Mouse (Mus musculus): Measurements from ENCODE around the gene Sntg2. TPM values are rescaled to one million over a fixed set of nuclear protein-coding genes. Genes with fewer than 3 reads are reported as not detected.

Sntg2 gene
- polyA plus RNA-seq, 1 experiment from 2014 or later = 3.8 TPM

GRCm38 (mm10) chr12:30240891-30241290 is 132.3 kb downstream of the Sntg2 start:
- no peak for ATAC-seq (replicated peaks; ENCODE audit: insufficient number of reproducible peaks, low FRiP score, low TSS enrichment)
- no peaks in the 10 kb centered on the region for H3K36me3 ChIP-seq (ENCODE audit: control insufficient read depth, insufficient read depth, low read length)
- no peak overlapping the region for H3K4me3 ChIP-seq (ENCODE audit: low read depth, low read length)
- H3K9ac ChIP-seq (ENCODE audit: low read depth, low read length) = no peak overlapping the region
- no peak overlapping the region for H3K4me2 ChIP-seq
- H3K9me3 ChIP-seq (replicated peaks; ENCODE audit: control insufficient read depth, low read length) = no peaks in the 10 kb centered on the region
- H3K27ac ChIP-seq (ENCODE audit: low read depth, low read length) = no peak overlapping the region
- H3K4me1 ChIP-seq (ENCODE audit: control insufficient read depth, insufficient read depth, low read length) = no peaks in the 10 kb centered on the region
- H3K27me3 ChIP-seq (ENCODE audit: control insufficient read depth, insufficient read depth, low read length) = no peaks in the 10 kb centered on the region
- 81% methylated on average over 3 of the region's 3 CpGs for WGBS (ENCODE audit: insufficient replicate concordance)

DNA sequence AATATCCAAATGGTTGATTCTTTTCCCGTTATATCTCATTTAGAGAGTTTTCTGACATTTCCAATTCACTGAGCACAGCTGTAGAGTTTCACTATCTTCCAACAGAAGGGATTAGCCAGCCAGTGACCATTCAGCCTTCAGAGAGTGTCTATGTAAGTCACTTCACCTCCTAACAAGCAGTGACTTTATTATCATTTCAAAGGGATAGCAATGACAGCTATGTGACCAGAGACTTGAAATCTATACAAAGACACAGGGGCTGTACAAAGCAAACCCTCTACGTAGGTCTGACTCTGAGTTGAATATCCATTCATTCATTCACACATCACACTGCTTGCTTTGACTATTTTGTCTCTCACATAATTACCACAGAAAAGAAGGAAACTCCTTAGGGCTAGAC is 138.2 kb downstream of the Sntg2 start:
- H3K36me3 ChIP-seq (ENCODE audit: control insufficient read depth, insufficient read depth, low read length) = no peaks in the 10 kb centered on the region
- no peaks in the 10 kb centered on the region for H3K4me1 ChIP-seq (ENCODE audit: control insufficient read depth, insufficient read depth, low read length)
- WGBS (ENCODE audit: insufficient replicate concordance) = 62% methylated on average over 2 of the region's 2 CpGs
- no peak for ATAC-seq (replicated peaks; ENCODE audit: insufficient number of reproducible peaks, low FRiP score, low TSS enrichment)
- H3K9ac ChIP-seq (ENCODE audit: low read depth, low read length) = no peak overlapping the region
- H3K4me2 ChIP-seq = no peak overlapping the region
- H3K27ac ChIP-seq (ENCODE audit: low read depth, low read length) = no peak overlapping the region
- no peaks in the 10 kb centered on the region for H3K9me3 ChIP-seq (replicated peaks; ENCODE audit: control insufficient read depth, low read length)
- H3K4me3 ChIP-seq (ENCODE audit: low read depth, low read length) = no peak overlapping the region
- H3K27me3 ChIP-seq (ENCODE audit: control insufficient read depth, insufficient read depth, low read length) = no peaks in the 10 kb centered on the region

DNA sequence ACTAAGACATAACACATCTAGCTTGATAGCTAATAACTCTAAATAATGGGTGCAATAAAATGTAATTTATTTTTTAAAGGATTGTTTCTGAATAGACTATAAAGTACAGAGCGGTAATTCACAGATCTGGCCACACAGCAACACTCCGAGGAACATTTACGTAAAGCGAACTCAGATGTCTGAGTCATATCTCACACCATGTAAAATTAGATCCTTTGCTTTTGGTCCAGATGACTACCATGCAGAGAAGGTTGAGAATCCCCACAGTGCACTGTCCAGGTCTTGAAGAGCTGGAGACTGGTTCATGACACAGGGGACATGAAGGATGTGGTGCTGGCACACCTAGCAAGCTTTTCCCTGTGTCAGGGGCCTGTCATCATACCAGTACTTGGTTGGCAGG is 145.2 kb downstream of the Sntg2 start:
- H3K4me2 ChIP-seq = no peak overlapping the region
- no peak overlapping the region for H3K4me3 ChIP-seq (ENCODE audit: low read depth, low read length)
- H3K36me3 ChIP-seq (ENCODE audit: control insufficient read depth, insufficient read depth, low read length) = no peaks in the 10 kb centered on the region
- H3K4me1 ChIP-seq (ENCODE audit: control insufficient read depth, insufficient read depth, low read length) = no peaks in the 10 kb centered on the region
- 94% methylated on average over 4 of the region's 4 CpGs for WGBS (ENCODE audit: insufficient replicate concordance)
- no peak for ATAC-seq (replicated peaks; ENCODE audit: insufficient number of reproducible peaks, low FRiP score, low TSS enrichment)
- no peak overlapping the region for H3K27ac ChIP-seq (ENCODE audit: low read depth, low read length)
- H3K27me3 ChIP-seq (ENCODE audit: control insufficient read depth, insufficient read depth, low read length) = no peaks in the 10 kb centered on the region
- no peaks in the 10 kb centered on the region for H3K9me3 ChIP-seq (replicated peaks; ENCODE audit: control insufficient read depth, low read length)
- no peak overlapping the region for H3K9ac ChIP-seq (ENCODE audit: low read depth, low read length)

DNA sequence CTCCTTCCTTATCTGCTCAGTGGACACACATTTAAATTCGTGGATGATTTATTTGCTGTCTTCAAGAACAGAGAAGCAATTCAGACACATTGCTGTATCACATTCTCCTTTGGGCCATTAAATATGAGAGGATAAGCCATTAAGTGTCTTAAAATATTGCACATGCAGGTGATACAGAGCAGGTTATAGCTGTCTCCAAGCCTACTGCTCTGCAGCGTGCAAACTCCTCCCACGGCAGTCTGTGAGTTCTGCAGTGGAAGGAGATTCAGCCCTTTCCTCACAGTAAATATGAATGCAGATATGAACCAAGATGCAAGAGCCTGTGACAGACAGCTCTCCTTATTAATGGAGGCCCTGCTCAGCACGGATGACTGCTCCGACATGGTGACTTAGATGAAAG is 146.9 kb downstream of the Sntg2 start:
- Histone ChIP-seq H3K36me3 (ENCODE audit: control insufficient read depth, insufficient read depth, low read length) (no peaks in the 10 kb centered on the region), H3K9me3 (replicated peaks; ENCODE audit: control insufficient read depth, low read length) (no peaks in the 10 kb centered on the region), H3K4me3 (ENCODE audit: low read depth, low read length) (no peak overlapping the region), H3K27ac (ENCODE audit: low read depth, low read length) (no peak overlapping the region), H3K4me1 (ENCODE audit: control insufficient read depth, insufficient read depth, low read length) (no peaks in the 10 kb centered on the region), H3K4me2 (no peak overlapping the region), H3K9ac (ENCODE audit: low read depth, low read length) (no peak overlapping the region), H3K27me3 (ENCODE audit: control insufficient read depth, insufficient read depth, low read length) (no peaks in the 10 kb centered on the region)
- no peak for ATAC-seq (replicated peaks; ENCODE audit: insufficient number of reproducible peaks, low FRiP score, low TSS enrichment)
- 78% methylated on average over 5 of the region's 5 CpGs for whole genome bisulfite sequencing (ENCODE audit: insufficient replicate concordance)

DNA sequence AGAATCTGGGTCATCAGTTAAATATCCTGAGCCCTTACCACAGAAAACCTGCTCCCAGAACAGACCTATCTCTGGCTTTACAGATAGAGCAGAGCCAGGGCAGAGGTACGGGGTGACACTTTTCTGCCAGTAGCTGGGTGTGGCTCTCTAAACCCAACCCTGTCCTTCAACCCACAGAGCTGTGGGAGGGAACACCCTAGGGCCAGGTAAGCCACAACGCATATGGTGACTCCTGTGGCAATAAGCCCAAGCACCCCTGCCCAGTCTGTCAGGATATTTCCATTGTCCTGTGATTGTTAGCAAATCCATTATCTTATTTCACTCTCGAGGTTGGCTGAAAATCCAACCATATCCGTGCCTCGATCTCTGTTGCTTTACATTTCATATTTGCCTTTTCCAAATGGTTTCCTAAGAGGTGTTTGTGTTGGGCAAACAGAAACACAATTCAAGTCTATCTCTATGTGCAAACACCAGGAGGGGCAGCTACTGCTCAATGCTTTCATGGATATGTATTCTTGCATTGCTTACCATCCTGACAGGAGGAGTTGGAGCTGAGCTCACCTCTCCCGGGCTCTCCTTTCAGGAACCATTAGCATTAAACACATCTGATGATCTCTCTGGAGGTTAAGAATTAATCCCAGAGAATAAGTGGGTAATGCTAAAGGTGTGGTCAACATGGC is 156.3 kb downstream of the Sntg2 start:
- Histone ChIP-seq H3K27me3 (ENCODE audit: control insufficient read depth, insufficient read depth, low read length) (no peaks in the 10 kb centered on the region), H3K36me3 (ENCODE audit: control insufficient read depth, insufficient read depth, low read length) (no peaks in the 10 kb centered on the region), H3K4me3 (ENCODE audit: low read depth, low read length) (no peak overlapping the region), H3K4me1 (ENCODE audit: control insufficient read depth, insufficient read depth, low read length) (no peaks in the 10 kb centered on the region), H3K4me2 (no peak overlapping the region), H3K9ac (ENCODE audit: low read depth, low read length) (no peak overlapping the region), H3K9me3 (replicated peaks; ENCODE audit: control insufficient read depth, low read length) (no peaks in the 10 kb centered on the region), H3K27ac (ENCODE audit: low read depth, low read length) (no peak overlapping the region)
- ATAC-seq (replicated peaks; ENCODE audit: insufficient number of reproducible peaks, low FRiP score, low TSS enrichment) = no peak
- WGBS (ENCODE audit: insufficient replicate concordance) = 79% methylated on average over 6 of the region's 6 CpGs

- 46% methylated on average over 2 of the region's 2 CpGs for WGBS (ENCODE audit: insufficient replicate concordance)
Measured at GRCm38 (mm10) chr12:30214761-30215160, 158.4 kb downstream of the Sntg2 start.

DNA sequence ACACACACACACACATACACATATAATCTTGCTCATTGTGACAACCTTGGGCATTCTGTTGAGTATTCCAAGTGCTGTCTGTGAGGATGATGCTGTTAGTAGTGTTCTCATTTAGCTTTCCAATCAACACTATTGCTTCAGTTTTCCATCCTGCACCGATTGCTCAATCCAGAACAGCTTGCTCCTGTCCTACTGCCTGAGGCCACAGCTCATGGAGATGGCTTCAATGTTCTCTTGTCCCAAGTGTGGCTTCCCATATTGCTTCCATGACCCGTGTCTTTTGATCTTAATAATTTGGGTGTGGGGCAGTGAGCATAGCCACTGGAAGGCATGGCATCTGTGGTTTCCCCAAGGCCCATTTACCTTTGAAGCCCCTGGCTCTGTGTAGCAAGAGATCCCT is 162.8 kb downstream of the Sntg2 start:
- Histone ChIP-seq H3K27ac (ENCODE audit: low read depth, low read length) (no peak overlapping the region), H3K4me2 (no peak overlapping the region), H3K27me3 (ENCODE audit: control insufficient read depth, insufficient read depth, low read length) (no peaks in the 10 kb centered on the region), H3K4me1 (ENCODE audit: control insufficient read depth, insufficient read depth, low read length) (no peaks in the 10 kb centered on the region), H3K4me3 (ENCODE audit: low read depth, low read length) (no peak overlapping the region), H3K9ac (ENCODE audit: low read depth, low read length) (no peak overlapping the region), H3K9me3 (replicated peaks; ENCODE audit: control insufficient read depth, low read length) (no peaks in the 10 kb centered on the region), H3K36me3 (ENCODE audit: control insufficient read depth, insufficient read depth, low read length) (no peaks in the 10 kb centered on the region)
- WGBS (ENCODE audit: insufficient replicate concordance) = 85% methylated on average over 2 of the region's 2 CpGs
- ATAC-seq (replicated peaks; ENCODE audit: insufficient number of reproducible peaks, low FRiP score, low TSS enrichment) = no peak

More at GRCm38 (mm10) chr12:30214761-30215160, 158.4 kb downstream of the Sntg2 start:
- Histone ChIP-seq H3K4me2 (no peak overlapping the region), H3K4me3 (ENCODE audit: low read depth, low read length) (no peak overlapping the region), H3K36me3 (ENCODE audit: control insufficient read depth, insufficient read depth, low read length) (no peaks in the 10 kb centered on the region), H3K27ac (ENCODE audit: low read depth, low read length) (no peak overlapping the region), H3K9ac (ENCODE audit: low read depth, low read length) (no peak overlapping the region), H3K4me1 (ENCODE audit: control insufficient read depth, insufficient read depth, low read length) (no peaks in the 10 kb centered on the region), H3K27me3 (ENCODE audit: control insufficient read depth, insufficient read depth, low read length) (no peaks in the 10 kb centered on the region), H3K9me3 (replicated peaks; ENCODE audit: control insufficient read depth, low read length) (no peaks in the 10 kb centered on the region)
- no peak for ATAC-seq (replicated peaks; ENCODE audit: insufficient number of reproducible peaks, low FRiP score, low TSS enrichment)

DNA sequence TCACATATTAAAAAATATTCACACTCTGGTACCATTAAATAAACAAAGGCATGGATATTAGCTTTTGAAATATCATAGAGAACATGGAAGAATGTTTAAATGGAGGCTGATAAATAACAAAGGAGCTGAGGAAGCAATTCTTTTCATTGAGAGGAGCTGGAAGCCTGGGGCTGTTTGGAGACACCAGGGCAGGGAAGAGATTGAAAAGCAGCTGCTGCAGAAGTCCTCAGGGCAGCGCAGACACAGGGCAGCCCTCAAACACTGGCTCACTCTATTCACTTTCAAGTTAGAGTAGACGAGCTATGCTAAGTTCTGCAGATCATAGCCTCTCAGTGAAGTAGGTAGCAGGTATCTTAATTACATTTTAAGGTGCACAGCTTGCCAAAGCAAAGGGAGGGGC is 164.6 kb downstream of the Sntg2 start:
- no peaks in the 10 kb centered on the region for H3K36me3 ChIP-seq (ENCODE audit: control insufficient read depth, insufficient read depth, low read length)
- H3K9me3 ChIP-seq (replicated peaks; ENCODE audit: control insufficient read depth, low read length) = no peaks in the 10 kb centered on the region
- H3K4me2 ChIP-seq = no peak overlapping the region
- no peaks in the 10 kb centered on the region for H3K4me1 ChIP-seq (ENCODE audit: control insufficient read depth, insufficient read depth, low read length)
- 65% methylated on average over 2 of the region's 2 CpGs for WGBS (ENCODE audit: insufficient replicate concordance)
- no peak overlapping the region for H3K27ac ChIP-seq (ENCODE audit: low read depth, low read length)
- no peak overlapping the region for H3K4me3 ChIP-seq (ENCODE audit: low read depth, low read length)
- no peaks in the 10 kb centered on the region for H3K27me3 ChIP-seq (ENCODE audit: control insufficient read depth, insufficient read depth, low read length)
- ATAC-seq (replicated peaks; ENCODE audit: insufficient number of reproducible peaks, low FRiP score, low TSS enrichment) = no peak
- no peak overlapping the region for H3K9ac ChIP-seq (ENCODE audit: low read depth, low read length)

- no peaks in the 10 kb centered on the region for H3K4me1 ChIP-seq (ENCODE audit: control insufficient read depth, insufficient read depth, low read length)
- no peaks in the 10 kb centered on the region for H3K9me3 ChIP-seq (replicated peaks; ENCODE audit: control insufficient read depth, low read length)
- no peak for ATAC-seq (replicated peaks; ENCODE audit: insufficient number of reproducible peaks, low FRiP score, low TSS enrichment)
- no peaks in the 10 kb centered on the region for H3K36me3 ChIP-seq (ENCODE audit: control insufficient read depth, insufficient read depth, low read length)
- H3K4me3 ChIP-seq (ENCODE audit: low read depth, low read length) = no peak overlapping the region
- H3K9ac ChIP-seq (ENCODE audit: low read depth, low read length) = no peak overlapping the region
- no peaks in the 10 kb centered on the region for H3K27me3 ChIP-seq (ENCODE audit: control insufficient read depth, insufficient read depth, low read length)
- no peak overlapping the region for H3K27ac ChIP-seq (ENCODE audit: low read depth, low read length)
- WGBS (ENCODE audit: insufficient replicate concordance) = 69% methylated on average over 5 of the region's 5 CpGs
- H3K4me2 ChIP-seq = no peak overlapping the region
Measured at GRCm38 (mm10) chr12:30208087-30208486, 165.1 kb downstream of the Sntg2 start.

All from heart, embryonic 11.5 days (tissue).